In genomic region chr7:4771202-4771601, GRCm38 (mm10) we compare ENCODE assay signal across 30 mouse cellular contexts. TPM values are rescaled to one million over a fixed set of nuclear protein-coding genes. Genes with fewer than 3 reads are reported as not detected.
A peak's percentile ranks its signal among the peaks of the same experiment; 100 is the strongest.
DNase-seq lines count a peak whose midpoint lies in the region; ATAC-seq and TF ChIP-seq lines count a peak whose summit lies in the region.
"Had no signal": no experiment of that assay in that cellular context is flagged by ENCODE, and none has a peak within 500 bp of the region (broad histone marks: within the 10 kb centered on the region; RNA-seq: fewer than 3 reads in every experiment).

Gene Fam71e2 (minus strand): TSS chr7:4771302.

- no peak within 1 kb of the TSS for H3K9ac ChIP-seq in ES-Bruce4 (ENCODE audit: low read depth, poor library complexity, severe bottlenecking)
- H3K9ac ChIP-seq in midbrain, embryonic 14.5 days (replicated peaks; ENCODE audit: low read length): no peak within 1 kb of the TSS
- H3K9ac ChIP-seq: embryonic facial prominence, embryonic 13.5 days; embryonic facial prominence, embryonic 15.5 days; forebrain, embryonic 12.5 days had no signal

- peak within 1 kb of the TSS; percentile 2 for H3K4me3 ChIP-seq in megakaryocyte, embryonic 14.5 days (replicated peaks)
- H3K4me3 ChIP-seq in E14TG2a.4 (replicated peaks; ENCODE audit: low read length) (peak within 1 kb of the TSS; percentile 70), ES-Bruce4 (ENCODE audit: low read depth, low read length) (peak within 1 kb of the TSS; percentile 11; the same call in 1 of the 2 replicates)
- H3K4me3 ChIP-seq in midbrain, embryonic 14.5 days (replicated peaks; ENCODE audit: low read depth, low read length): no peak within 1 kb of the TSS
- H3K4me3 ChIP-seq: embryonic facial prominence, embryonic 13.5 days; embryonic facial prominence, embryonic 15.5 days; erythroblast, embryonic 14.5 days; forebrain, embryonic 10.5 days; forebrain, embryonic 12.5 days had no signal

- no peak for TF ChIP-seq EP300 in ES-Bruce4 (IDR thresholded peaks at IDR 0.05; ENCODE audit: insufficient read depth, low read depth, low read length)

- TF ChIP-seq CTCF in E14TG2a.4 (conservative IDR thresholded peaks at IDR 0.05; ENCODE audit: low read length): no peak
- TF ChIP-seq CTCF in ES-Bruce4 (IDR thresholded peaks at IDR 0.05; ENCODE audit: low read depth, low read length): no peak

- H3K27ac ChIP-seq in ES-Bruce4 (ENCODE audit: insufficient read depth, low read length): no peak within 1 kb of the TSS
- no peak within 1 kb of the TSS for H3K27ac ChIP-seq in midbrain, embryonic 14.5 days (replicated peaks; ENCODE audit: low read depth, low read length)
- H3K27ac ChIP-seq: embryonic facial prominence, embryonic 13.5 days; embryonic facial prominence, embryonic 15.5 days; forebrain, embryonic 10.5 days; forebrain, embryonic 12.5 days had no signal

- TF ChIP-seq POLR2A in ES-Bruce4 (IDR thresholded peaks at IDR 0.05; ENCODE audit: insufficient read depth, low read length): no peak

- 80% methylated on average over 5 of the region's 5 CpGs for WGBS in midbrain, embryonic 14.5 days

- no peak for ATAC-seq in megakaryocyte, adult 5-6 weeks (ENCODE audit: poor library complexity, severe bottlenecking)
- no peak for ATAC-seq in midbrain, embryonic 14.5 days (ENCODE audit: low FRiP score, low TSS enrichment)
- ATAC-seq: forebrain, embryonic 14.5 days; forebrain, embryonic 16.5 days had no signal

- no peak within 1 kb of the TSS for H3K4me2 ChIP-seq in midbrain, embryonic 14.5 days (ENCODE audit: low read length)
- H3K4me2 ChIP-seq: embryonic facial prominence, embryonic 13.5 days; embryonic facial prominence, embryonic 15.5 days; forebrain, embryonic 12.5 days had no signal

- peaks cover 29% of the 10 kb centered on the region for H3K27me3 ChIP-seq in megakaryocyte, embryonic 14.5 days (replicated peaks)
- H3K27me3 ChIP-seq in E14TG2a.4 (ENCODE audit: insufficient read depth, low read length): peaks cover 43% of the 10 kb centered on the region
- H3K27me3 ChIP-seq in ES-Bruce4 (ENCODE audit: control insufficient read depth, insufficient read depth, low read length, poor library complexity, severe bottlenecking): no peaks in the 10 kb centered on the region
- H3K27me3 ChIP-seq in midbrain, embryonic 14.5 days (ENCODE audit: control insufficient read depth, insufficient read depth, low read length): peaks cover 6% of the 10 kb centered on the region; the same call in 1 of the 2 replicates

- H3K36me3 ChIP-seq in megakaryocyte, embryonic 14.5 days (replicated peaks; ENCODE audit: low read length): no peaks in the 10 kb centered on the region
- H3K36me3 ChIP-seq in E14TG2a.4 (ENCODE audit: insufficient read depth, low read length): no peaks in the 10 kb centered on the region
- no peaks in the 10 kb centered on the region for H3K36me3 ChIP-seq in ES-Bruce4 (ENCODE audit: control insufficient read depth, insufficient read depth, low read length, poor library complexity, severe bottlenecking)
- no peaks in the 10 kb centered on the region for H3K36me3 ChIP-seq in midbrain, embryonic 14.5 days (ENCODE audit: control insufficient read depth, insufficient read depth, low read length)
- H3K36me3 ChIP-seq: embryonic facial prominence, embryonic 13.5 days; embryonic facial prominence, embryonic 15.5 days; forebrain, embryonic 10.5 days; forebrain, embryonic 12.5 days had no signal

- H3K9me3 ChIP-seq in megakaryocyte, embryonic 14.5 days: peaks cover 14% of the 10 kb centered on the region
- no peaks in the 10 kb centered on the region for H3K9me3 ChIP-seq in E14TG2a.4 (ENCODE audit: low read length)
- no peaks in the 10 kb centered on the region for H3K9me3 ChIP-seq in ES-Bruce4 (replicated peaks; ENCODE audit: control insufficient read depth, insufficient read depth, low read length, poor library complexity, severe bottlenecking)
- H3K9me3 ChIP-seq in midbrain, embryonic 14.5 days (ENCODE audit: control insufficient read depth, low read length): no peaks in the 10 kb centered on the region
- H3K9me3 ChIP-seq: embryonic facial prominence, embryonic 13.5 days; embryonic facial prominence, embryonic 15.5 days; forebrain, embryonic 12.5 days had no signal

- H3K4me1 ChIP-seq in megakaryocyte, embryonic 14.5 days: peaks cover 4% of the 10 kb centered on the region; the same call in 1 of the 2 replicates
- peaks cover 30% of the 10 kb centered on the region for H3K4me1 ChIP-seq in E14TG2a.4 (replicated peaks; ENCODE audit: low read depth, low read length)
- H3K4me1 ChIP-seq in ES-Bruce4 (ENCODE audit: control insufficient read depth, insufficient read depth, low read length): no peaks in the 10 kb centered on the region
- H3K4me1 ChIP-seq in midbrain, embryonic 14.5 days (ENCODE audit: control insufficient read depth, insufficient read depth, low read length): no peaks in the 10 kb centered on the region
- H3K4me1 ChIP-seq: embryonic facial prominence, embryonic 13.5 days; embryonic facial prominence, embryonic 15.5 days; forebrain, embryonic 12.5 days had no signal

- no peak for DNase-seq in frontal cortex, postnatal 25 days (ENCODE audit: low spot score in 2 of 2)
- no peak for DNase-seq in midbrain, embryonic 14.5 days
- DNase-seq: adrenal gland, adult 2 months; adrenal gland, postnatal 10 days; adrenal gland, postnatal 25 days; cerebellum, adult 11 months; cerebellum, adult 18-20 months; cerebellum, adult 8-10 months; cerebellum, adult 9-11 months; cerebellum, postnatal 14 days; cerebellum, postnatal 36 days; embryo, embryonic 11 days had no signal

RNA-seq across cellular contexts. Expression of gene Fam71e2, which starts in this region (rescaled TPM):
- polyA plus RNA-seq in megakaryocyte, embryonic 14.5 days (2012; ENCODE audit: insufficient read depth, low replicate concordance): not detected in 2 replicates
- total RNA-seq in megakaryocyte, adult 5-6 weeks (2015): not detected in 2 replicates
- not detected in 2 replicates for total RNA-seq in megakaryocyte, adult 5-6 weeks (2017)
- polyA plus RNA-seq in ES-Bruce4 (2011; ENCODE audit: insufficient read depth, insufficient read length, low read depth, missing spikeins): not detected in 2 replicates
- polyA plus RNA-seq in midbrain, embryonic 14.5 days (2014; fragmentation: Nextera tagmentation; extraction: Ambion mirVana): not detected in 2 replicates
- total RNA-seq: adrenal gland, adult 2 months; adrenal gland, postnatal 10 days; adrenal gland, postnatal 25 days; adrenal gland, postnatal 4 days; common myeloid progenitor, adult 5-6 weeks; ES-E14; MEL had no signal
- polyA plus RNA-seq: adrenal gland, adult 2 months; brain, embryonic 14.5 days; C2C12; embryonic facial prominence, embryonic 11.5 days; embryonic facial prominence, embryonic 13.5 days; embryonic facial prominence, embryonic 15.5 days; erythroblast, embryonic 14.5 days; forebrain, embryonic 10.5 days; forebrain, embryonic 12.5 days; forebrain, embryonic 14.5 days; forebrain, embryonic 16.5 days had no signal
